Mouse (Mus musculus) limb, embryonic 11.5 days (tissue): ENCODE measurements around the gene Got1. TPM values are rescaled to one million over a fixed set of nuclear protein-coding genes. Genes with fewer than 3 reads are reported as not detected.

Experiments used
- ATAC-seq: fragments of 200-750 bp; cut with Nextera tagmentation; 2 replicates; pipeline ENCODE4 v1.8.0; 2017; ENCODE audit warnings: low read depth; ENCODE audit not compliant: insufficient number of reproducible peaks, low FRiP score, low TSS enrichment
- DNase-seq: peaks from one replicate; pipeline ENCODE4 v3.0.0-alpha.2; 2015; ENCODE audit warnings: low spot score
- H3K27ac ChIP-seq: fragments of 300-500 bp; sonication (generic); replicated peaks from 2 replicates; pipeline ENCODE4 v1.5.1; 2014; ENCODE audit warnings: low read depth, mild to moderate bottlenecking, low read length
- H3K27me3 ChIP-seq: fragments of 300-500 bp; sonication (generic); 2 replicates; pipeline ENCODE4 v1.6.1; 2014; ENCODE audit warnings: mild to moderate bottlenecking, low read length, mixed read lengths; ENCODE audit not compliant: control insufficient read depth, insufficient read depth
- H3K36me3 ChIP-seq: fragments of 300-500 bp; sonication (generic); 2 replicates; pipeline ENCODE4 v1.6.1; 2014; ENCODE audit warnings: mild to moderate bottlenecking, low read length, moderate library complexity, mixed read lengths; ENCODE audit not compliant: control insufficient read depth, insufficient read depth
- H3K4me1 ChIP-seq: fragments of 300-500 bp; sonication (generic); 2 replicates; pipeline ENCODE4 v1.6.1; 2014; ENCODE audit warnings: low read length, mixed read lengths; ENCODE audit not compliant: control insufficient read depth, insufficient read depth
- H3K4me2 ChIP-seq: fragments of 300-500 bp; sonication (generic); 2 replicates; pipeline ENCODE4 v1.6.1; 2014; ENCODE audit warnings: low read depth, mild to moderate bottlenecking, moderate library complexity; ENCODE audit not compliant: severe bottlenecking
- H3K4me3 ChIP-seq: fragments of 300-500 bp; sonication (generic); 2 replicates; pipeline ENCODE4 v1.5.1; 2014; ENCODE audit warnings: low read depth, low read length
- H3K9ac ChIP-seq: fragments of 300-500 bp; sonication (generic); 2 replicates; pipeline ENCODE4 v1.6.1; 2014; ENCODE audit warnings: mild to moderate bottlenecking, low read length
- H3K9me3 ChIP-seq: fragments of 300-500 bp; sonication (generic); 2 replicates; pipeline ENCODE4 v1.6.1; 2016; ENCODE audit warnings: low read length; ENCODE audit not compliant: control insufficient read depth
- WGBS: fragments of 180-500 bp; shearing (Covaris S2); extraction: QIAGEN DNeasy Blood & Tissue Kit; methylation state at CpG from one replicate; pipeline ENCODE4 v1.1.7; 2014; 5-methylcytosine and 5-hydroxymethylcytosine counted together
- polyA plus RNA-seq: library from polyadenylated mRNA; unstranded; fragments of >200 nt; fragmentation: Nextera tagmentation; extraction: Ambion mirVana; gene quantifications from 2 replicates; pipeline ENCODE4 v1.2.1, GENCODE M21; 2014

The Got1 gene
- polyA plus RNA-seq, 1 experiment from 2014 or later, result 41.0 TPM

DNA sequence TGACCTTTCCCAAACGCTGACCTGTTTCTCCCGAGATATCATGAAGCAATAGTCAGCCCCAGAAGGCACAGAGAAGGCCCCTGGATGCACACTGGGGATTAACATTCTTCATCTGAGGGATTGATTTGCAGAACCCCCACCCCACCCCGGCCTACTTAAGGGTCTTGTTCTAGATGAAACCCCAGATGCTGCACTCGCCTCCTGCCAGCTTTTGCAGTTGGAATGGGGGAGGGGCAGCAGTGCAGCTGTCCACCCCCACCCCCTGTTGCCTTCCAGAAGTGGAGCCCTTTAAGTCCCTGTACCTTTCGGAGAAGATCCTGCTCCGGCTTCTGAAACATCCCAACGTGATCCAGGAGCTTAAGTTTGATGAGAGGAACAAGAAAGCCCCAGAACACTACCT is 55.1 kb downstream of the Got1 start:
- ATAC-seq (no peak), DNase-seq (no peak)
- Histone ChIP-seq H3K9me3 (no peaks in the 10 kb centered on the region), H3K4me2 (no peak overlapping the region), H3K4me1 (no peaks in the 10 kb centered on the region), H3K4me3 (no peak overlapping the region), H3K27ac (no peak overlapping the region), H3K36me3 (no peaks in the 10 kb centered on the region), H3K9ac (no peak overlapping the region), H3K27me3 (no peaks in the 10 kb centered on the region)
- 72% methylated on average over 7 of the region's 7 CpGs for WGBS

DNA sequence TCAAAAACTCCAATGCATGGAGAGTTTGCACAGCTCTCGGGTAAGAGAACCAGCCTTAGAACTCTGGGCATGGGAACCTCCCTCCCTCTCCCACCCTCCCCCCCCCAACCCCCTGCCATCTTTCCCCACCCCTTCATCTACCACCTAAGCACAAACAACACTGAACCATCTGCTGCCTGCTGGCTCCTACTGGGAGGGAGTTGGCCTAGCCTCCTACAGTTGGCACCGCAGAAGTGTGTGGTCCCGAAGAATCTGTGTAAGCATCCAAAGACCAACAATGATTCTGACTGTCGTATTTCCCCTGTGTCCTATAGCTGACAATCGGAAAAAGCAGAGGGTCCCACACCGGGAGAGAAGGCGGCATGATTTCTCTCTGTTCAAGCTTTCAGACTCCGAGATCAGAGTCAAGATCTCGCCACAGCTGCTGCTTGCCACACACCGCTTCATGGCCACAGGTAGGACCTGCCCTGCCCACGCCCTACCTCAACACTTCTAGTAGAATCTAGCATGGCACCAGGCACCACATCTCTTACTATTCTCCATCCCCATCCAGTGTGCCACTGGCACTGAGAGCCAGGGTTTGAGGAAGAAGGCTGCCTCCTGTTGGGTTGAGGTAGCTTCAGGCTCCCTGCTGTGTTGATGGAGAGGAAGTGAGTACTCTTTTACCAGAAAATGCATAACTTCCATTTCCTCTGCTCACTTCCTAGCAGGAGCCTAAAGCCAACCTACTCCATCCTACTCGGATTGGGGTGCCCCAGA is 56.3 kb downstream of the Got1 start:
- Histone ChIP-seq H3K9me3 (no peaks in the 10 kb centered on the region), H3K27me3 (no peaks in the 10 kb centered on the region), H3K9ac (no peak overlapping the region), H3K4me2 (no peak overlapping the region), H3K4me3 (no peak overlapping the region), H3K27ac (no peak overlapping the region), H3K4me1 (no peaks in the 10 kb centered on the region), H3K36me3 (no peaks in the 10 kb centered on the region)
- WGBS, result 82% methylated on average over 12 of the region's 12 CpGs
- DNase-seq, result no peak
- ATAC-seq, result no peak

DNA sequence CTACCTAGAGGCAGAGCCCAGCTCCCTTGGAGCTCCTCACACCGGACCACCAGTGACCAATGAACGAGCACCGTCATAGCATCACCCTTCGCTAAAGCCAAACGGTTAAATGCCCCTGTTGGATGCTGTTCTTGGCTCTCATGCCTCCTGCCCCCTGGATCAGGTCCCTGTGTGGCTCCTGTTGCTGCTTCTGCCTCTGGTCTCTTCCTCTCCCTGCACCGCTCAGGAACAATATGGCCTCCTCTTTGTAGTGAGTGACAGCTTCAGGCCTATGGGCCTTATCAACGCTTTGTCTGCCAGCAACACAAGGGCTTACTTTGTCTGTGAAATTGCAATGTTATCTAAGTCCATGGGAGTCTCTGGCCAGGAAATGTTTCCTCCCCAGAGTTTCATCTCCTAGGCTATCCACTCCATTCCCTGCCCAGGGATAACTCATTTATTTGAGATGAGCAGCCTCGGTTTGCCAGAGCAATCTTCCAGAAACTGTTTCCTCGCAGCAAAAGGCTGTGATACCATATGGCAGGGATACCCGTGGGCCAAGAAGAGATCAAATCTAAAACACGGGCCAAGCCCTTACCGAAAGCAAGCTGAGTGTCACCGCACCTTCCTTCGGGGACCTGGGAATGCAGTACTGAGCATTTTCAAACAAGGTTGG is 58.7 kb downstream of the Got1 start:
- WGBS, result 92% methylated on average over 14 of the region's 14 CpGs
- Histone ChIP-seq H3K27ac (no peak overlapping the region), H3K4me1 (no peaks in the 10 kb centered on the region), H3K27me3 (no peaks in the 10 kb centered on the region), H3K4me2 (no peak overlapping the region), H3K9ac (no peak overlapping the region), H3K36me3 (no peaks in the 10 kb centered on the region), H3K4me3 (no peak overlapping the region), H3K9me3 (no peaks in the 10 kb centered on the region)
- no peak for DNase-seq
- ATAC-seq, result no peak

DNA sequence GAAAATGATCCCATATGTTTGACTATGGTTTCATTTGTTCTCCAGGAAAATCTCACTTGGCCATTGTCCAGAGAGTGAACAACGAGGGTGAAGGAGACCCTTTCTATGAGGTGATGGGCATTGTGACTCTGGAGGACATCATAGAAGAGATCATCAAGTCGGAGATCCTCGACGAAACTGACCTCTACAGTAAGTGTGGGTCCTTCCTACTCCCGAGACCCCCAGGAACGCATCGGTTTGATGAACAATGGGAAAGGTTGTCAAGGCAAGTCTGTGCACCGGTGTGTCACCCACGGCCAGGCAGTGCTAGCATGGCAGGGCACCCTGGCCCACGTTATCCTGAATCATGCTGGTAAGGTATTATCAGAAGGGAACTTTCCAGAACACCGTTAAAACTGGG is 59.3 kb downstream of the Got1 start:
- Histone ChIP-seq H3K4me3 (no peak overlapping the region), H3K27me3 (no peaks in the 10 kb centered on the region), H3K36me3 (no peaks in the 10 kb centered on the region), H3K27ac (no peak overlapping the region), H3K4me2 (no peak overlapping the region), H3K9ac (no peak overlapping the region), H3K4me1 (no peaks in the 10 kb centered on the region), H3K9me3 (no peaks in the 10 kb centered on the region)
- ATAC-seq (no peak), DNase-seq (no peak)
- 91% methylated on average over 11 of the region's 11 CpGs for WGBS

DNA sequence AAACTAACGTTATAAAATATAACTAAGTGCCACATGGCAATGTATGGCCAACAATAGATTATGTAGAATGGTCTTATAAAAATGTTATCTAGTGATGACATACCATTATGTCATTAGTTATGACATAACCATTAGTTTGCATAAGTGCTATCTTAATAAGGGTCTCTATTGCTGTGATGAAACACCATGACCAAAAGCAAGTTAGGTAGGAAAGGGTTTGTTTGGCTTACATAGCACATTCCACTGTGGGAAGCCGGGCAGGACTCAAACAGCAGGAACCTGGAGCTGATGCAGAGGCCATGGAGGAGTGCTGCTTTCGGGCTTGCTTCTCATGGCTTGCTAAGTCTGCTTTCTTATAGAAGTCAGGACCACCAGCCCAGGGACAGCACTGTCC is 60.1 kb downstream of the Got1 start:
- H3K4me2 ChIP-seq, result no peak overlapping the region
- no peak overlapping the region for H3K4me3 ChIP-seq
- no peak for DNase-seq
- H3K9me3 ChIP-seq, result no peaks in the 10 kb centered on the region
- H3K36me3 ChIP-seq, result no peaks in the 10 kb centered on the region
- H3K4me1 ChIP-seq, result no peaks in the 10 kb centered on the region
- no peak for ATAC-seq
- 84% methylated on average over 3 of the region's 3 CpGs for WGBS
- no peaks in the 10 kb centered on the region for H3K27me3 ChIP-seq
- H3K27ac ChIP-seq, result no peak overlapping the region
- no peak overlapping the region for H3K9ac ChIP-seq

DNA sequence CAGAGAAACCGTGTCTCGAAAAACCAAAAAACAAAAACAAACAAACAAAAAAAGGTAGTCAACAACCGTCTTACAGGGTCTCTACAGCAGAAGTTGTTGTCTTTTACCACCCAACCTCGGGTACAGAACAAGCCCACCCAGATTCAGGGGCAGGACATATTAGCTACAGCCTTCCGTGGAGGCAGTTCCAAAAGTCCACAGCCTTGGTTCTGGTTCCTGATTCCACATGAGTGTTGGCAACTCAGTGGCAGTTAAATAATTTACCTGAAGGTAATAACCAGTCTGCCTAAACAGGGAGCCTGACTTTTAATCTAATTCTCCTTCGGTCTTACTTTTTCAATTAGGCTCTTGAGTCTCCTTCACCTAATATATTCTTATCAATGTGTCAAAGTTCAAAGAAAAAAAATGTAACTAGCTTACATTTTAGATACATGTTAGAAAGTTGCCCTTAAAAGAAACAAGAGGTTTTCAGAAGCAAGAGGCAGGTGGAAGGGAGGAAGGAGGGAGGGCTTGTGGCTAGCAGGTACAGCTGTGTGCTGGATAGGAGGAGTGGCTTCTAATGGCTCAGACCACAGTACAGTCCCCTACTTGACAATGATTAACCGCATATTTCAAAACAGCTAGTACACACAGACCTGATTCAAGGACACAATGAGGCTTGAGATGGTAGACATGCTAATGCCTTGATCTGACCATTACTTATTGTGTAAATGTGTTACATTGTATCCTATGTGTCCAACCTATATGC is 60.7 kb downstream of the Got1 start:
- WGBS, result 77% methylated on average over 7 of the region's 7 CpGs
- H3K4me1 ChIP-seq, result no peaks in the 10 kb centered on the region
- no peaks in the 10 kb centered on the region for H3K36me3 ChIP-seq
- H3K9me3 ChIP-seq, result no peaks in the 10 kb centered on the region
- ATAC-seq (no peak), DNase-seq (no peak)
- H3K4me3 ChIP-seq, result no peak overlapping the region
- H3K9ac ChIP-seq, result no peak overlapping the region
- no peak overlapping the region for H3K4me2 ChIP-seq
- H3K27ac ChIP-seq, result no peak overlapping the region
- no peaks in the 10 kb centered on the region for H3K27me3 ChIP-seq

DNA sequence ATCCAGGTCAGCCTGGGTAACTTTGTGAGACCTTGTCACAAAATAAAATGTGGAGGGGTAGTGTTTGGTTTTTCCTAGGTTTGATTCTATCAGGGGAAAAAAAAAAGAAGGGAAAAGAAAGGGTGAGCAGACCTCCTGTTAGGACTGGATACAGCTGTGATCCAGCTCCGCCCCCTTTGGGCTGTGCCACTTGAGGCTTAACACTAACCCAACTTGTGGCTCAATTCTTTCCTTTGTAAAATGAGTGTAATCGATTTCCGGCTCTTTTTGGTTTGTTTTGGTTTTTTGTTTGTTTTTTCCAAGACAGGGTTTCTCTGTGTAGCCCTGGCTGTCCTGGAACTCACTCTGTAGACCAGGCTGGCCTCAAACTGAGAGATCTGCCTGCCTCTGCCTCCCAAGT is 62.3 kb downstream of the Got1 start:
- Histone ChIP-seq H3K27ac (no peak overlapping the region), H3K9ac (no peak overlapping the region), H3K4me2 (no peak overlapping the region), H3K4me3 (no peak overlapping the region), H3K27me3 (no peaks in the 10 kb centered on the region), H3K36me3 (no peaks in the 10 kb centered on the region), H3K9me3 (no peaks in the 10 kb centered on the region), H3K4me1 (no peaks in the 10 kb centered on the region)
- 88% methylated on average over 3 of the region's 3 CpGs for WGBS
- no peak for ATAC-seq
- DNase-seq, result no peak

DNA sequence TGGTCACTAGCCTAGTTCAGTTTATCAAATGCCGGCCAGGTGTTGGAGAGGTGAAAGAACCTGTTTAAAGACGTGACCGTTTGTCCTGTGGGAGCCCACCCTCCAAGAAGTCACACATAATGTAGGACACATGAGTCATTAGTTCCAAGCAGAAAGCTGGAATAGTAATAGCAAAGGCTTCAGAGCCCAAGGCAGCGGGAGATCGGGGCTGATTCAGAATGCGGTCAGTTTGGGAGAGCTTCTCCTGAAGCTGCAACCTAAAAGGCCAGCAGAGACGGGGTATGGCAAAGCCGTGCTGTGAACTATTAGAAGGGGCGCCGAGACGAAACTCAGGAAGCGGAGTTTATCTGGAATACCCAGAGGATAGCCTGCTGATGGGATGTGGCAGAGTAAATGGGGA is 63.9 kb downstream of the Got1 start:
- Histone ChIP-seq H3K4me3 (no peak overlapping the region), H3K36me3 (no peaks in the 10 kb centered on the region), H3K4me2 (no peak overlapping the region), H3K9me3 (no peaks in the 10 kb centered on the region), H3K4me1 (no peaks in the 10 kb centered on the region), H3K27ac (no peak overlapping the region), H3K9ac (no peak overlapping the region), H3K27me3 (no peaks in the 10 kb centered on the region)
- DNase-seq (no peak), ATAC-seq (no peak)
- 90% methylated on average over 12 of the region's 12 CpGs for WGBS
